Mouse (Mus musculus): ENCODE measurements around the gene Plekhh3. TPM values are rescaled to one million over a fixed set of nuclear protein-coding genes. Genes with fewer than 3 reads are reported as not detected.

The Plekhh3 gene
- polyA plus RNA-seq, 1 experiment from 2014 or later = 19.2 TPM

DNA sequence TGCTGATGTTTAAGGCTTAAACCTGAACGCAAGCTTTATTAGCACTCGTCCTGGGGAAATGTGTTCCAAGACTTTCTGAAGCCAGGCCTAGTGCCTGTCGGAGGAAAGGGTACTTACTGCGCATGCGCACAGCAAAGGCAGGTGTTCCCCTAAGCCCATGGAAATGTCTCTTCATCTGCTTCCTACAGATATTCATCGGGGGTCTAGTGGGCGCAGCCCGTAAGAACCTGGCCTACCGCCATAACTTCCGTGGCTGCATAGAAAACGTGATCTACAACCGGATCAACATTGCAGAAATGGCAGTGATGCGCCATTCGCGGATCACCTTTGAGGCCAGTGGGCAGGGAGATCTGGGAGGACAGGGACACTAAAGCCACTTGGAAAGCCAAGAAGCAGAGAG lies 8.2 kb upstream of the Plekhh3 start:
- Histone ChIP-seq H3K27ac (ENCODE audit: low read length) (no peak overlapping the region), H3K9me3 (ENCODE audit: low read length) (no peaks in the 10 kb centered on the region), H3K4me1 (ENCODE audit: insufficient read depth, low read length) (peaks cover 37% of the 10 kb centered on the region), H3K9ac (replicated peaks; ENCODE audit: low read length) (no peak overlapping the region), H3K4me2 (replicated peaks; ENCODE audit: low read depth, low read length) (no peak overlapping the region), H3K36me3 (ENCODE audit: insufficient read depth, low read length) (no peaks in the 10 kb centered on the region), H3K27me3 (ENCODE audit: insufficient read depth, low read length) (peaks cover 19% of the 10 kb centered on the region), H3K4me3 (ENCODE audit: low read length) (no peak overlapping the region)
- 81% methylated on average over 15 of the region's 15 CpGs for WGBS
- ATAC-seq (ENCODE audit: low FRiP score, low TSS enrichment) = no peak

GRCm38 (mm10) chr11:101178061-101179058 lies 7.2 kb upstream of the Plekhh3 start:
- ATAC-seq (ENCODE audit: low FRiP score, low TSS enrichment) = no peak

DNA sequence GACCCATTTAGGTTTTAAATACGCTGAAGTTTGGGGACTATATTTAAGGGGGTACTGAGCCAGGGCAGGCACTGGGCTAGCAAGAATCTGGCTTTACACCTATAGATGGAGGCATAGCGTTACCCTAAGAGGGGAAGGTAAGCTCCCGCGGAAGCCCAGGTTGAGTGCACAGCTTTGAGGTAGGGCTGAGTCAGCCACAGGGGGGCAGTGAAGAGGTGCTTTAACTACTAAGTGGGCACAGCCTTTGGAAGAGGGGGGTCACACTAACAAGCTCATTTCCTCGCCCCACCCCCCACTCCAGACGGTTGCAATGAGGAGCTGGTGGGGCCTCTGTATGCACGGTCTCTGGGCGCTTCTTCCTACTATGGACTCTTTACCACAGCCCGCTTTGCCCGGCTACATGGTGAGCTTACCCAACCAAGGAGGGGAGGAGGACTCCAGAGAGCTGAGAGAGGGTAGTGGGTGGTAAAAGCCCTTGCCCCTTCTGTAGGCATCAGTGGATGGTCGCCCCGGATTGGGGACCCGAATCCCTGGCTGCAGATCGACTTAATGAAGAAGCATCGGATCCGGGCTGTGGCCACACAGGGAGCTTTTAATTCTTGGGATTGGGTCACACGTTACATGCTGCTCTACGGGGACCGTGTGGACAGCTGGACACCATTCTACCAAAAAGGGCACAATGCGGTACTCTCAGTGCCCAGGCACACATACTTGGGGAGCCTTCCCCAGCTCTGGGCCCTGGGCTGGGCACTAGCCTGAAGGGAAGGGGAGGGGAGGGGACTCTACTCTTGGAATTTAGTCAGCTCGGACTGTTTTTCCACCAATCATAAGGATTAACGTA lies 6.0 kb upstream of the Plekhh3 start:
- WGBS = 30% methylated on average over 22 of the region's 22 CpGs
- Histone ChIP-seq H3K9ac (replicated peaks; ENCODE audit: low read length) (0 out of 2 replicates have a peak overlapping the region, but pooled peaks have one; percentile 18), H3K27ac (ENCODE audit: low read length) (no peak overlapping the region), H3K27me3 (ENCODE audit: insufficient read depth, low read length) (peaks cover 20% of the 10 kb centered on the region), H3K4me2 (replicated peaks; ENCODE audit: low read depth, low read length) (peak overlapping the region; percentile 96), H3K9me3 (ENCODE audit: low read length) (no peaks in the 10 kb centered on the region), H3K36me3 (ENCODE audit: insufficient read depth, low read length) (no peaks in the 10 kb centered on the region), H3K4me3 (ENCODE audit: low read length) (peak overlapping the region; percentile 11; the same call in 1 of the 2 replicates), H3K4me1 (ENCODE audit: insufficient read depth, low read length) (peaks cover 59% of the 10 kb centered on the region)
- ATAC-seq (ENCODE audit: low FRiP score, low TSS enrichment) = no peak

More at GRCm38 (mm10) chr11:101178061-101179058, 7.2 kb upstream of the Plekhh3 start:
- H3K9me3 ChIP-seq (ENCODE audit: low read length) = no peaks in the 10 kb centered on the region
- no peak overlapping the region for H3K9ac ChIP-seq (replicated peaks; ENCODE audit: low read length)
- peaks cover 47% of the 10 kb centered on the region for H3K4me1 ChIP-seq (ENCODE audit: insufficient read depth, low read length)
- no peaks in the 10 kb centered on the region for H3K36me3 ChIP-seq (ENCODE audit: insufficient read depth, low read length)
- peak overlapping the region; percentile 22; the same call in 1 of the 2 replicates for H3K4me2 ChIP-seq (replicated peaks; ENCODE audit: low read depth, low read length)
- H3K4me3 ChIP-seq (ENCODE audit: low read length) = no peak overlapping the region; the same call in 1 of the 2 replicates
- H3K27ac ChIP-seq (ENCODE audit: low read length) = no peak overlapping the region
- 59% methylated on average over 36 of the region's 36 CpGs for WGBS
- peaks cover 20% of the 10 kb centered on the region for H3K27me3 ChIP-seq (ENCODE audit: insufficient read depth, low read length)

DNA sequence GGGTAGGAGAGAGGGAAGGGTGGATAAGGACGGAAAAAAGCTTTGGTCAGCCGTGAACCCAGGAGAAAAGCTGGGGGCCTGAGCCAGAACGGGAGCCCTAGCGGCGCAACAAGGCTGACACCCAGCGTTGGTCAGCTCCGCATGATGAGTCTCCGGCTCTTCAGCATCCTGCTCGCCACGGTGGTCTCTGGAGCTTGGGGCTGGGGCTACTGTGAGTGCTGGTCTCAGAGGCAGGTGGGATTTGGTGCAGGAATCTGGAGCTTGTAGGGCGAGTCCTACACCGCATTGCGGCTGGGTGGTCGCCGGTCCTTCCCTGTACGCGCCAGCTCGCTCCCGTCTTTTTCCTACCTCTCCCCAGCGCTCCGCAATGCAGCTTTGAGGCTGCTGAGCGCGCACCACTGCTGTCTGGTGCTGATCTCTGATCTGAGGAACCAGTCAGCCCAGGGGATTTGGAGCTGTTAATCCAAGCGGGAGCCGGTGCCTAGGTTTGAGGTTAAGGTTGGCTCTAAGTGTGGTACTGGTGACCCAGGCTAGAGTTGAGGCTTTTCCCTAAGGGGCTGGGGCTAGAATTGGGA lies 5.1 kb upstream of the Plekhh3 start:
- H3K27ac ChIP-seq (ENCODE audit: low read length) = no peak overlapping the region
- peak overlapping the region; percentile 96 for H3K4me2 ChIP-seq (replicated peaks; ENCODE audit: low read depth, low read length)
- ATAC-seq (ENCODE audit: low FRiP score, low TSS enrichment) = no peak
- H3K36me3 ChIP-seq (ENCODE audit: insufficient read depth, low read length) = no peaks in the 10 kb centered on the region
- peak overlapping the region; percentile 42 for H3K4me3 ChIP-seq (ENCODE audit: low read length)
- H3K27me3 ChIP-seq (ENCODE audit: insufficient read depth, low read length) = peaks cover 20% of the 10 kb centered on the region
- no peaks in the 10 kb centered on the region for H3K9me3 ChIP-seq (ENCODE audit: low read length)
- peak overlapping the region; percentile 22 for H3K9ac ChIP-seq (replicated peaks; ENCODE audit: low read length)
- 0% methylated on average over 25 of the region's 25 CpGs for WGBS
- peaks cover 59% of the 10 kb centered on the region for H3K4me1 ChIP-seq (ENCODE audit: insufficient read depth, low read length)

DNA sequence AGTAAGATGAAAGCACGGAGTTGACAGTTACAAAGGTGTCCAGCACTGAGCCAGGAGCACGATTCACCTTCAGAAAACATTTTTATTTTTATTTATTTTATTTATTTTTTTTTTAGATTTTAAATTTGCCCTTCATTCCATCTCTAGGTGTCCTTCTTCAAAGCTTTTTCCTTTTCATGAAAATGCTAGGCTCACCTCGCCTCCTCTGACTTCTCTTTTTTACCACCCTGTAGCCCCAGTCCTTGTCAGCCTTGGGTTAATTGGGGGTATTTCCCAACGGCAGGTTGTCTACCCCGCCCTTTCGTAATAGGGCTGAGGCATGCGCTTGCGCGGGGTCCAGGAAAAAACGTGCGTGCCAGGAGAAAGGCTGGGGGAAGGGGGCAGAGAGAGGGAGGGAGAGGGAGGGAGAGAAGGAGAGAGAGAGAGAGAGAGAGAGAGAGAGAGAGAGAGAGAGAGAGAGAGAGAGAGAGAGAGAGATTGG lies 4.5 kb upstream of the Plekhh3 start:
- Histone ChIP-seq H3K4me2 (replicated peaks; ENCODE audit: low read depth, low read length) (peak overlapping the region; percentile 96), H3K9me3 (ENCODE audit: low read length) (no peaks in the 10 kb centered on the region), H3K27ac (ENCODE audit: low read length) (no peak overlapping the region), H3K9ac (replicated peaks; ENCODE audit: low read length) (peak overlapping the region; percentile 22; the same call in 1 of the 2 replicates), H3K36me3 (ENCODE audit: insufficient read depth, low read length) (no peaks in the 10 kb centered on the region), H3K4me3 (ENCODE audit: low read length) (peak overlapping the region; percentile 42), H3K27me3 (ENCODE audit: insufficient read depth, low read length) (peaks cover 20% of the 10 kb centered on the region), H3K4me1 (ENCODE audit: insufficient read depth, low read length) (peaks cover 59% of the 10 kb centered on the region)
- 8% methylated on average over 11 of the region's 11 CpGs for WGBS
- no peak for ATAC-seq (ENCODE audit: low FRiP score, low TSS enrichment)

GRCm38 (mm10) chr11:101174851-101175628 lies 3.9 kb upstream of the Plekhh3 start, which contains the start of gene Ccr10:
Ccr10 (minus strand) TSS chr11:101175443.
- Histone ChIP-seq H3K27me3 (ENCODE audit: insufficient read depth, low read length) (peaks cover 20% of the 10 kb centered on the region), H3K36me3 (ENCODE audit: insufficient read depth, low read length) (no peaks in the 10 kb centered on the region), H3K27ac (ENCODE audit: low read length) (peak within 1 kb of the TSS; percentile 93), H3K4me2 (replicated peaks; ENCODE audit: low read depth, low read length) (peak within 1 kb of the TSS; percentile 96), H3K9me3 (ENCODE audit: low read length) (no peaks in the 10 kb centered on the region), H3K9ac (replicated peaks; ENCODE audit: low read length) (peak within 1 kb of the TSS; percentile 70), H3K4me3 (ENCODE audit: low read length) (peak within 1 kb of the TSS; percentile 46), H3K4me1 (ENCODE audit: insufficient read depth, low read length) (peaks cover 61% of the 10 kb centered on the region)
- no peak for ATAC-seq (ENCODE audit: low FRiP score, low TSS enrichment)
- 21% methylated on average over 14 of the region's 14 CpGs for WGBS

DNA sequence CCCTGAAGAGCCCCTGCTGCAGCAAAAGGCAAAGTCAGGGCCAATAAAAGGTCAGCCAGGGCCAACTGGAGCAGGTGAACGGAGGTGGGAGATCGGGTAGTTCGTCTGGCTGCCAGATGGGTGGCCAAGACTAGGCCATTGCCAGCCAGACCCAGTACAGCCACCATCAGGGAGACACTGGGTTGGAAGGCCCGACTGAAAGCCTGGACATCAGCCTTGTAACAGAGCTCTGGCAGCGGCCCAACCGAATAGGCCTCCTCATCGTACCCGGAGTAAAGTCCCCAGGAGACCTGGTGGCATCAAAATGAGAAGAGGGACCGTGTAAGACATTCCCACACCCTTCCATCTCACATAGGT lies 3.2 kb upstream of the Plekhh3 start:
- H3K27me3 ChIP-seq (ENCODE audit: insufficient read depth, low read length) = peaks cover 20% of the 10 kb centered on the region
- H3K4me1 ChIP-seq (ENCODE audit: insufficient read depth, low read length) = peaks cover 67% of the 10 kb centered on the region

GRCm38 (mm10) chr11:101173631-101174388 lies 2.7 kb upstream of the Plekhh3 start:
- Histone ChIP-seq H3K9me3 (ENCODE audit: low read length) (no peaks in the 10 kb centered on the region), H3K4me3 (ENCODE audit: low read length) (peak overlapping the region; percentile 46), H3K4me2 (replicated peaks; ENCODE audit: low read depth, low read length) (peak overlapping the region; percentile 96), H3K27me3 (ENCODE audit: insufficient read depth, low read length) (peaks cover 20% of the 10 kb centered on the region), H3K4me1 (ENCODE audit: insufficient read depth, low read length) (peaks cover 73% of the 10 kb centered on the region), H3K36me3 (ENCODE audit: insufficient read depth, low read length) (no peaks in the 10 kb centered on the region), H3K9ac (replicated peaks; ENCODE audit: low read length) (peak overlapping the region; percentile 70), H3K27ac (ENCODE audit: low read length) (peak overlapping the region; percentile 93)
- 1% methylated on average over 61 of the region's 61 CpGs for WGBS
- peak; percentile 67 for ATAC-seq (ENCODE audit: low FRiP score, low TSS enrichment)

More for the DNA sequence above, 3.2 kb upstream of the Plekhh3 start:
- Histone ChIP-seq H3K9me3 (ENCODE audit: low read length) (no peaks in the 10 kb centered on the region), H3K4me3 (ENCODE audit: low read length) (peak overlapping the region; percentile 46), H3K9ac (replicated peaks; ENCODE audit: low read length) (peak overlapping the region; percentile 70), H3K27ac (ENCODE audit: low read length) (peak overlapping the region; percentile 93), H3K4me2 (replicated peaks; ENCODE audit: low read depth, low read length) (peak overlapping the region; percentile 96), H3K36me3 (ENCODE audit: insufficient read depth, low read length) (no peaks in the 10 kb centered on the region)
- 31% methylated on average over 9 of the region's 9 CpGs for whole genome bisulfite sequencing
- no peak for ATAC-seq (ENCODE audit: low FRiP score, low TSS enrichment)

Measured in kidney, embryonic 16.5 days (tissue).